8 mouse cellular contexts compared by ENCODE assay signal in the genomic region with DNA sequence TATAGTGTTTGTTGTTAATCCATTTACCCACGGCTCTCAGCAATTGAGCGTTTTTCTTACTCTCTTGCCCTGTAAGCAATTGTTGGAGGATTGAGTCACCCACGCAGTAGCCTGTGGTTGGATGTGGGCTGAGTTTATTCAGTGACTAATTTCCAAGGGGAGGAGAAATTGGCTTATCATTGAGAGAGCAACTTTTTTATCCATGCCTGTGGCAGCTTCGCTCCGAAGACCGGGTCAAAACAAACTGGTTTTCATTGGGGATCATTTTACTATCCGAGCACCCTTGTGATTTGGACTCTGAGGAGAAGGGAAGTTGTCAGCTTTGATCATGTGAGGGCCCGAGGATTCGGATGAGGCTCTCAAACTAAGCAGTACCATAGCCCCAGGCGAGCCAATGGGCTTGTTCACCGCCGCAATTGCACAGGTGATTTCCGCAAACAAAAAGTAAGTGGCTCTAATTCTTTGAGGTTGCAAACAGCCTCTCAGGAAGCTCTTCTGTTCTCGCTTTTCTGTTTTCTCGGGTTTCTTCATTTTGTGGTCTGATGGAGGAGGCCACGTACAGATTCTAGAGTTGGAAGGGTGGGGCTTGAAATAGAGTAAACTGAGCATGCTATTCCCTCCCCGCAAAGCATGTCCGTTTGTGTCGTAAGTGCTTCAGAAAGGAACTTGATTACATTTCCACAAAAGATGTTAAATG.
DNase-seq lines count a peak whose midpoint lies in the region; ATAC-seq and TF ChIP-seq lines count a peak whose summit lies in the region.

No protein-coding gene starts in this region.

- no peak overlapping the region for H3K27ac ChIP-seq in heart, postnatal 0 days (ENCODE audit: low read depth)
- no peak overlapping the region for H3K27ac ChIP-seq in heart, adult 2 months
- peak overlapping the region; percentile 87 for H3K27ac ChIP-seq in stomach, embryonic 16.5 days (ENCODE audit: low read length)

- no peaks in the 10 kb centered on the region for H3K36me3 ChIP-seq in heart, postnatal 0 days (replicated peaks; ENCODE audit: control insufficient read depth, insufficient read depth, low read length)
- H3K36me3 ChIP-seq in heart, adult 2 months (ENCODE audit: control insufficient read depth, insufficient read depth, low read length): peaks cover 8% of the 10 kb centered on the region
- no peaks in the 10 kb centered on the region for H3K36me3 ChIP-seq in stomach, embryonic 16.5 days (ENCODE audit: control insufficient read depth, insufficient read depth, low read length)

- no peaks in the 10 kb centered on the region for H3K9me3 ChIP-seq in heart, postnatal 0 days (replicated peaks; ENCODE audit: control insufficient read depth, low read length)
- no peaks in the 10 kb centered on the region for H3K9me3 ChIP-seq in stomach, embryonic 16.5 days (replicated peaks; ENCODE audit: control insufficient read depth, low read length)

- H3K4me3 ChIP-seq in heart, postnatal 0 days (ENCODE audit: low read depth, low read length): peak overlapping the region; percentile 11; the same call in 1 of the 2 replicates
- H3K4me3 ChIP-seq in heart, adult 2 months: no peak overlapping the region
- H3K4me3 ChIP-seq in stomach, embryonic 16.5 days (replicated peaks; ENCODE audit: low read length): peak overlapping the region; percentile 43

- 0 out of 2 replicates have a peak, but pooled peaks cover 4% of the 10 kb centered on the region for H3K4me1 ChIP-seq in heart, postnatal 0 days (ENCODE audit: control insufficient read depth, insufficient read depth)
- no peaks in the 10 kb centered on the region; the same call in 1 of the 2 replicates for H3K4me1 ChIP-seq in heart, adult 2 months (ENCODE audit: control insufficient read depth, insufficient read depth, low read length)
- H3K4me1 ChIP-seq in stomach, embryonic 16.5 days (ENCODE audit: control insufficient read depth, insufficient read depth, low read length): peaks cover 7% of the 10 kb centered on the region; the same call in 1 of the 2 replicates

- WGBS in heart, postnatal 0 days: 66% methylated on average over 19 of the region's 19 CpGs
- 58% methylated on average over 19 of the region's 19 CpGs for WGBS in heart, adult 2 months
- WGBS in stomach, embryonic 16.5 days: 47% methylated on average over 19 of the region's 19 CpGs

- no peak for DNase-seq in heart, postnatal 0 days (ENCODE audit: low spot score)
- no peak for DNase-seq in heart, adult 2 months
- peak; percentile 59 for DNase-seq in brain, adult 2 months (ENCODE audit: low read depth, low spot score)
- peak; percentile 26 for DNase-seq in kidney, postnatal 10 days
- no peak for DNase-seq in left cerebral cortex, postnatal 4 days
- DNase-seq in frontal cortex, postnatal 36 days (ENCODE audit: low spot score in 2 of 2): no peak
- DNase-seq in thymus, postnatal 0 days (ENCODE audit: low spot score): no peak

- H3K79me2 ChIP-seq in heart, adult 2 months (replicated peaks; ENCODE audit: control insufficient read depth, insufficient read depth, low read length): peaks cover 4% of the 10 kb centered on the region; the same call in 1 of the 2 replicates

- intact Hi-C loops in heart, adult 2 months (cut with DNase I): no loop called here
- intact Hi-C loops in left cerebral cortex, postnatal 4 days (cut with DNase I): no loop called here

- H3K9ac ChIP-seq in heart, postnatal 0 days (replicated peaks; ENCODE audit: low read depth, low read length): no peak overlapping the region
- H3K9ac ChIP-seq in heart, adult 2 months (ENCODE audit: low read depth, low read length): no peak overlapping the region
- H3K9ac ChIP-seq in stomach, embryonic 16.5 days (ENCODE audit: low read length): peak overlapping the region; percentile 43

- H3K27me3 ChIP-seq in heart, postnatal 0 days (ENCODE audit: control insufficient read depth, insufficient read depth, low read length): no peaks in the 10 kb centered on the region
- H3K27me3 ChIP-seq in heart, adult 2 months (ENCODE audit: control insufficient read depth, insufficient read depth, low read length): no peaks in the 10 kb centered on the region
- H3K27me3 ChIP-seq in stomach, embryonic 16.5 days (ENCODE audit: control insufficient read depth, insufficient read depth, low read length): no peaks in the 10 kb centered on the region

- TF ChIP-seq EP300 in heart, postnatal 0 days (IDR thresholded peaks at IDR 0.05; ENCODE audit: low read depth): no peak
- TF ChIP-seq EP300 in heart, adult 2 months (IDR thresholded peaks at IDR 0.05; ENCODE audit: insufficient read depth, low read depth, low read length): no peak

- peak overlapping the region; percentile 36 for H3K4me2 ChIP-seq in heart, postnatal 0 days (ENCODE audit: low read depth, low read length)
- peak overlapping the region; percentile 47 for H3K4me2 ChIP-seq in stomach, embryonic 16.5 days (ENCODE audit: low read depth, low read length)

- TF ChIP-seq CTCF in heart, postnatal 0 days (IDR thresholded peaks at IDR 0.05; ENCODE audit: low read depth): no peak
- no peak for TF ChIP-seq CTCF in heart, adult 2 months (IDR thresholded peaks at IDR 0.05)

- TF ChIP-seq POLR2A in heart, adult 2 months (IDR thresholded peaks at IDR 0.05; ENCODE audit: insufficient read depth, low read depth, low read length): no peak

- ATAC-seq in heart, postnatal 0 days (ENCODE audit: insufficient read depth, low read depth): no peak
- ATAC-seq in stomach, embryonic 16.5 days (ENCODE audit: insufficient read depth, low FRiP score): peak; percentile 80

Comparison
In these comparisons a context has a peak if more than half of its experiments do, and no peak if none do; other contexts are left out.
1. DNase-seq: peak in brain, adult 2 months (single experiment) and kidney, postnatal 10 days (single experiment); none in heart, postnatal 0 days (single experiment), heart, adult 2 months (0 of 2), left cerebral cortex, postnatal 4 days (single experiment), frontal cortex, postnatal 36 days (0 of 2) and thymus, postnatal 0 days (single experiment).